Mouse (Mus musculus) myocyte (in vitro differentiated cells): ENCODE data around the gene Hmgcl.

ENCODE experiments used
- MYOD1 ChIP-seq, 3 experiments: IDR thresholded peaks; one replicate each; pipeline ENCODE4 v1.6.1; 2011; ENCODE audit warnings: control low read depth in 2 of 3, low read depth in 2 of 3, mild to moderate bottlenecking in 2 of 3, moderate library complexity in 1 of 3; ENCODE audit not compliant: insufficient read length in 2 of 3, control insufficient read depth in 1 of 3
- POLR2A ChIP-seq: IDR thresholded peaks from one replicate; pipeline ENCODE4 v1.6.1; 2011; ENCODE audit warnings: low read depth, mild to moderate bottlenecking, control low read depth, moderate library complexity; ENCODE audit not compliant: insufficient read length
- POLR2AphosphoS2 ChIP-seq: IDR thresholded peaks from one replicate; pipeline ENCODE4 v1.6.1; 2011; ENCODE audit warnings: low read depth, control low read depth; ENCODE audit not compliant: insufficient read length
- TCF12 ChIP-seq: IDR thresholded peaks from one replicate; pipeline ENCODE4 v1.6.1; 2011; ENCODE audit warnings: mild to moderate bottlenecking, control low read depth; ENCODE audit not compliant: poor library complexity, insufficient read depth, severe bottlenecking
- USF1 ChIP-seq: IDR thresholded peaks from one replicate; pipeline ENCODE4 v1.6.1; 2011; ENCODE audit warnings: low read depth, mild to moderate bottlenecking, control low read depth, moderate library complexity

DNA sequence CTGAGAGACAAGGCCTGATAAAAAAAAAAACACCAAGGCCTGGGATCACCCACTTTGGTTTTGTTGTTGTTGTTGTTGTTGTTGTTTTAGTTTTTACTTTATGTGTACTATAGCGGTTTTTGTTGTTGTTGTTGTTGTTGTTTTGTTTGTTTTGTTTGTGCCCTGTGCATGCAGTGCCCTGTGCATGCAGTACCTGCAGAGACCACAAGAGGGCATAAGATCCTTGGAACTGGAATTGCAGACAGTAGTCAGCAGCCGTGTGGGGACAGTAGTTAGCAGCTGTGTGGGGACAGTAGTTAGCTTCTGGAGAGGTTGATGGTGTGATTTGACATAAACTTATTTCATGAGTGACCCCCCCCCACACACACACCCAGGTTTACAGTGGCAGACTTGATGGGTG lies 8.0 kb downstream of the Hmgcl start:
- TF ChIP-seq USF1 (no peak), POLR2A (no peak), MYOD1 (IDR thresholded peaks at IDR 0.05; ENCODE audit: control insufficient read depth in 1 of 3, insufficient read length in 2 of 3, low read depth in 2 of 3) (no peak), POLR2AphosphoS2 (no peak), TCF12 (no peak)
